Mouse (Mus musculus): ENCODE results near the gene Vax1.

- no peak for TF ChIP-seq CTCF (IDR thresholded peaks at IDR 0.05; ENCODE audit: insufficient read depth, low read length)
- no peak for TF ChIP-seq POLR2A (IDR thresholded peaks at IDR 0.05; ENCODE audit: borderline replicate concordance, extremely low read depth, low read depth, low read length)
Measured at GRCm38 (mm10) chr19:59195181-59195770, 25.4 kb upstream of the Vax1 start.

Measured in lung, adult 2 months (tissue).